Mouse (Mus musculus) A20 (cell line): ENCODE data around the gene Nxpe3.
A peak's percentile ranks its signal among the peaks of the same experiment; 100 is the strongest.
"Not testable (repeated sequence)": the region's sequence is repeated elsewhere in the genome, so short reads cannot be mapped to it uniquely, and the experiment has no call there.

ENCODE experiments used
- DNase-seq: peaks from one replicate; pipeline ENCODE4 v3.0.0-alpha.2; 2011; ENCODE audit warnings: low read depth, low spot score

The Nxpe3 gene

DNA sequence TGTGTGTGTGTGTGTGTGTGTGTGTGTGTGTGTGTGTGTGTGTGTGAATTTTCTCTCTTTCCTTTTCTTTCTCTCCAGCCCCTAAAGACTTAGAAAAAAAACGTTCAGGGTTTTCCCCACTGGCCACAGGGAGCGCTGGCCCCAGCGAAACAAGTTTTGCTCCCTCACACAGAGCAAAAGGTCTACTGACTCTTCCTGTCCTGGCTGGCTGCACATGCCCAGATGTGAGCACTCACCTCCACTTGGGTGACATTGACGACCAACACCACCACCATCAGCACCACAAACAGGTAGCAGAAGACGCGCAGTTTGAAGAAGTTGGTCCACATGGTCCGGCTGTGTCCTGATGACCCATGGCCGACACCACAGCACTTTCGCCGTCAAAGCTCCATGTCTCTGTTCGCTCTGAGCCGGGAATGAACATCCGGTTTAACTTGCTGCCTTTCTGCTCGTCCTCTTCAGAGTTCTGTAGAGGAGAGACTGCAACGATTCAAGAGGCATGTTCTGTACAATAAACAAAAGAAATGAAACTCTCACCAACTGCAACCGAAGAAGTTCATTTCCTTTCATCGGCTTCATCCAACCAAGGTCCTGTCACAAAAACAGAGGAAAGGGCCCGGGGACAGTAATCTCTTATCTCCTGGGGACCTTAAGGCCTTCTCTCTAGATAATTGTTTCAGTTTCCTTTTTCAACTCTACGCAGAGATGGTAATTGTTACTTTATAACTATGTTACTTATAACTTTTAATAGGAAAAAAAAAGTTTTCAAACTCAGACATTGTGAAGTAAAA, 4.5 kb downstream of the Nxpe3 start:
- DNase-seq, result no peak

DNA sequence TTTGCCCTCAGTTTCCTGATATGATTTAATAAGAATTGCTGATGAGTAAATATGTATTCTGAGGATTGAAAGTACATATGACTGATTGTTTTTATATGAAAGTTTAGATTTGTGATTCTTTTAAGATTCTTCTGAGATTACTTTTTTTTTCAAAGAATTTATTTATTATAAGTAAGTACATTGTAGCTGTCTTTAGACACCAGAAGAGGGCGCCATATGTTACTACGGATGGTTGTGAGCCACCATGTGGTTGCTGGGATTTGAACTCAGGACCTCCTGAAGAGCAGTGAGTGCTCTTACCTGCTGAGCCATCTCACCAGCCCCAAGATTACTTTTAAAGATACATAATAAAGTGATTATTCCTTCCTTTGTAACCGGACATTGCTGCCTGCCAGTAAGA, 5.6 kb downstream of the Nxpe3 start:
- DNase-seq, result peak; percentile 44

DNA sequence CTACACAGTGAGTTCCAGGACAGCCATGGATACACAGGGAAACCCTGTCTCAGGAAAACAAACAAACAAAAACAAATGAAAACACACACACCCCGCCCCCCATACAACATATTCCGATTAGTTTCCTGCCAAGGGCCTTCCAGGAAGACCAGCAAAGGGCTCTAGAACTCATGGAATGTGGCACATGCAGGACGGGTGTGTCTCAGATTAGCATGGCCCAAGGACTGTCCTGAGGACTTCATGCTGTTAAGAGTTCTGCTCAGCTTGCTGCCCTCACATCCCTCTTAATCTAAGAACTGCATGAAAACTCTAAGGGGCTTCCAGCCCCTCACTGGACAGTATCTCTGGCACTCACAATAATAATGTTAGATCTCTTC, 6.5 kb downstream of the Nxpe3 start:
- DNase-seq, result no peak

DNA sequence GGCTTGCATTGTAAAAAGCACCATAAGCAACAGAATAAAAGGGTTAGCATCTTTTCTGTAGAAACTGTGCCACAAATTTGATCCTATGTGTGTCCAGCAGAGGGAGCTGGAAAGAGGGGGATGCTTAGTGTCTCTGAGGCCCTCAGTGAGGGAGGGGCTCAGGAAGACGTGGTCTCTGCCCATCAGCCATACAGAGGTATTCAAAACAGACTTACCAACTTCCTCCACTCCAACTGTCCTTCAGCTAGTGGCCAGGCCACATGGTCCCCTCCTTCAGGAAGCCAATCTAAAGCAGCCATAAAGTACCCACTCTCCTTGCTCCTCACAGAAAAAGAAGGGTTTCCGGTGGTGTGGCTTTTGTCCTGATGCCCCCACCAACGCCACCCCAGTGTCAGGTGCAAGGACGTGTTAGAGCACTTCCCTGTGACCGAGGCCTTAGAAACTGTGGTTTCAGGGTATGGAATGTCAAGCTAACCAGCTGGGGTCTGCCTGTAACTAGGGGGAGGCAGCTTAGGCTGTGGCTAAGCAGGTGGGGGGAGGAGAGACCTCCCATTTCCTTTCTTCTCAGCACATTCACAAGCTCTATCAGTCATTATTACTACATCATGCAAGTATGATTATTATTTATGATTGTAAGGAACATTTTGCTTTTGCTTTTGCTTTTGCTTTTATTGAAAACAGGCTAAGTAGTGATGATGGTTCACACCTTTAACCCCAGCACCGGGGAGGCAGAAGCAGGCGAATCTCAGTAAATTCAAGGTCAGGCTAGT, 7.1 kb downstream of the Nxpe3 start:
- DNase-seq, result peak; percentile 52

DNA sequence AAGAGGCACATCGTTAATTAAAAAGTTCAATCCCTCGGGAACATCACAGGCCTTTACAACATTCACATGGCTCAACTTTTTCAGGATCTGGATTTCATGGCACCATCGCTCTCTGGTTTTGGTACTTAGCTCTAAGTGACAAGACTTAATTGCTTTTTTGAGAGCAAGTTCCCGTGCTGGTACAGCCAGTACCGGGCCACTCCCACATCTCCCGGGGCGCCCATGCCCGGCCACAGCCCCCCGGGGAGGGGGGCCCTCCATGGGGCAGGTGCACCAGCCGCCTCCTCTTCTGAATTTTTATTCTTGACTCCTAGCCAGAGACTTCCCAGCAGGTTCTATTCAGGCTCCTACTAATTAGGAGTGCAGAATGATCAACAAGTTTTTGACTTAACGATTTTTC, 10.8 kb downstream of the Nxpe3 start:
- no peak for DNase-seq

DNA sequence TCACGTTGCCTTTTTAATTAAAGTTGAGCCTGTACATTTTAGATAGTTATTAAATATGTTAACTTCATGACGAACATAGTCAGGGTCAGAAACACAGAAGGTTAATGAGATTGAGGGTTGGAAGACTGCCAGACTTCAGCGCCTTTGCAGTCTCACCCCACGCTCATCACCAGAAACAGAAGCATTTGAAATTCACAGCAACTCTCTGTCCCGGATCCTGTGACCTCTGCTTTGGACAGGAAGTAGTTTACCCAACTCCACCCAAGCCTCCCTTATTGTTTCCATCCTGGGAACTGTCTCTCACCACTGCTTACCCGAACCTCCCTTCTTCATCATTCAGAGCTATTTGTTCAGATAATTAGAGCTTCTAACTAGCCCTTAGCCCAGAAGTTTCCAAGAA, 19.1 kb downstream of the Nxpe3 start:
- DNase-seq, result no peak

DNA sequence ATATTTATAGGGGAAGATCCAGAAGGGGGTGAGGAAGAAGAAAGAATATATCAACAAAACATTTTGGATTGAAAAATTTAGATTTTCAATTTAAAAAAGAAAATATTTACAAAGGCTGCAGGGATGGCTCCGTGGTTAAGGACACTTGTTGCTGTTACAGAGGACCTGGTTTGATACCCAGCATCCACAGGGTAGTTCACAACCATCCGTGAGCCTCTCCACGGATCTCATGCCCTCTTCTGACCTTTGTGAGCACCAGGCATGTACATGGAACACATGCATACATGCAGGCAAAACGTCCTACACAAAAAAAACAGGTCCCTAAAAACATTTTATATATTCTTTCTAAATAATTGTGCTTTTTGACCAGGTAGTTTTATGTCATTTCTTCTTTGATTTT, 31.3 kb downstream of the Nxpe3 start:
- DNase-seq, result no peak

DNA sequence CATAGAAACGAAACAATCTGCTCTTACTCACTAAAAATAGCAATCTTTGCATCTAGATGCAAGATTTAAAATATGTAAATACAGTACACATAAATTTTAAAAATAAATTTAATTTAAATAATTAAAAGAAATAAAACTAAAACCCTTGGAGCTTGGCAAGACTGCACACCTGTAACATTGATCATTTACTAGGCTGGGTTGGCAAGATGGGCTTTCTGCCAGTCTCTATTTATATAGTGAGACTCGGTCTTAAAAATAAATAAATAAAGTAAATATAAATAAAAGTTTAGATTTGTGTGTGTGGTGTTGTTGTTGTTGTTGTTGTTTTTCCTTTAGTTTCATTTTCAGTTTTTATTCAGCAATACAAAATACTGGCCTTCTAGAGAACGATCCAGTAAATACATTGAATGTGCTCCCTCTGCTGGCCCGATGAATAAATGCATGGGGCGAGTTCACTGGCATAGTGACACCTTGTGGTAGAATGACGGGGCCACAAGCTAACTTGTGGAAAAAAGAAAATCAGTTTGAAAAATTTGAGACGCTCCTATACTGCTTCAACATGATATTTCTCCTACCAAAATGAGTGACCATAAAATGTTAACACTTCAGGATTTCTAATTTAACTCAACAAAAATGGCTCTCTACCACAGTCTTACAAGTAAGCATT, 31.8 kb downstream of the Nxpe3 start:
- peak; percentile 83 for DNase-seq

DNA sequence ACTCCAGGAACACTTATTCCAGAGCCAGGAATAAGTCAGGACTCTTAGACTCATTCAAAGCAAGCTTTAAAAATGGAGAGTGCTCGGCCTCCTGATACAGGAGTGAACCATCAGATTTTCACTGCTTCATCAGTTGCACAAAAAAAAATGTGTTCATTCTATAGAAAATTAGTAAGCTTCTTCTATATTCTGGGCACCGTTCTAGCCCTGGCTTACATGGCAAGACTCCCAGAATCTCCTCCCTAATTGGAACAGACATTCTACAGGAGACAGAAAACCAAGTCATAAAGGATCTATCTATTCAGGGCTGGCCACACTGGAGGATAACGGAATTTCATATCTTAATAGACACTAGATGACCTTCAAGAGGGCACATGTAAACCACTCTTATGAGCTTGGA, 34.0 kb downstream of the Nxpe3 start:
- no peak for DNase-seq

DNA sequence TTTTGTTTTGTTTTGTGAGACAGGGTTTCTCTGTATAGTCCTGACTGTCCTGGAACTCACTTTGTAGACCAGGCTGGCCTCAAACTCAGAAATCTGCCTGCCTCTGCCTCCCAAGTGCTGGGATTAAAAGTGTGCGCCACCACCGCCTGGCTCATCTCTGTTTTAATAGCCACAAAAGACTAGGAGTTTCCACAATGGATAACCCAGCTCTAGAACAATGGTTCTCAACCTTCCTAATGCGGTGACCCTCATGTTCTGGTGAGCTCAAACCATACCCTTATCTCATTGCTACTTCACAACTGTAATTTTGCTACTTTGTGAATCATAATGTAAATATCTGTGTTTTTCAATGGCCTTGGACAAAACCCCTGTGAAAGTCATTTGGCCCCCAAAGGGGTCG, 35.7 kb downstream of the Nxpe3 start:
- DNase-seq, result not testable (repeated sequence)

DNA sequence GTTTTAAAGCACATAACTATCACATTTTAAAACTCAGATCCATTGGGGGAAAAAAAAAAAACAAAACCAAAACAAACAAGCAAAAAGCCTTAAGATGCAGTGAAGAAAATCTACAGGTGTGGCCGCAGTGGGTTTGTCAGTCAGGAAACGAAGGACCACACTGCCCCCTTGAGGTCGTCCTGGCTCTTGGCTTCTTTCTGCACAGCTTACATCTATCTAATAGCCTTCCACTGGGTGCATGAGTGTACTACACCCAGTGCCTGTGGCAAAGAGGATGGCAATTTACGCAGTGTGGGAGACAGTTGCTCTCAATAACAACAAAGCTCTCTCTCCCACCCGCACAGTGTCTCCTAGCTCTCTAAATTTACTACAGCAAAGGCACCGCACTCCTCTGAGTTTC, 36.6 kb downstream of the Nxpe3 start:
- DNase-seq, result peak; percentile 79

DNA sequence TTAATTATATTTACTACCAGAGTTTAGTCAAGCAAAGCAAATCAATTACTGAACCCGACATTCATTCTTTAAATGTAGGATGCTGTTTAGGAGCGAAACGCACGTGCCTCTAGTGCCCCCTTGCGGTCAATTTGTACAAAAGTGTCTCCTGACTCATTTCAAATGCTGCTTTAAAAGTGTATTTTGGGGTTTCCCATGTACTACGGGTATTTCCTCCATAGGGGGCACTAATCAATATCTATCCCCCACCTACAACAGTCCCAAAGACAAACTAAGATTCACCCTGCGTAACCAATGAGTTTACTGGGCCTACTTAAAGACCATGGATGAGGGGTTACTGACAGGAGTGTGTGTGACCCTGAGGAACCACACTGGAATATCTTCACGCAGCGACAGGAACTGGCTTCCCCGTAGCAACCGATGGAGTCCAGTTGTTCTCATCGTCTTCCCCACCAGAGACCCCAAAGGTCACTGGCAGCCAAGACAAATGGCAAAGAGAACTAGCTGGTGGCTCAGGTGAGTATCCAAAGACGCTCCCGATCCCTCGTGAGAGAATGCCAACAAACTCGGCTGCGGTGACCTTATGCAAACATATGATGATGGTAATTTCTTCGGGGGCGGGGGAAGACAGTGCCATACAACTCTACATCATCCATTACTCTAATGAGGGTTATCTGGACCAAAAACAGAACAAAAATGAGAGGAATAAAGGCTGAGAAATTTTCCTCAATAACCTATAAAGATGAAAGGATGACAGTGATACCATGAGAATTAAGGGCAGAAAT, 42.0 kb downstream of the Nxpe3 start:
- DNase-seq, result peak; percentile 85

DNA sequence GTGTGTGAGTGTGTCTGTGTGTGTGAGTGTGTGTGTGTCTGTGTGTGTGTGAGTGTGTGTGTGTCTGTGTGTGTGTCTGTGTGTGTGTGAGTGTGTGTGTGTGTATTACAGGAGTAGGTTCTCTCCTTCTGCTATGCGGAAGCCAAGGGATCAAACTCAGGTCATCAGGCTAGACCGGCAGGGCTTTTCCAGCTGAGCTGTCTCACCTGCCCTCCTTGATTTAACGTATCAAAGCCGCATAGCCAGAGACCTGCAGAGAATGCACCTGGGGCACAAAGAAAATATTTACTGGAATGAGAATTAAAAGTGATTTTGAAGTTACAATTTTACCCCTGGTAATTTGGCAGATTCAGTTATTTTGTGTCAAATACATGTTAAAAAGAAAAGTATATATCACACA, 42.6 kb downstream of the Nxpe3 start:
- DNase-seq, result no peak

DNA sequence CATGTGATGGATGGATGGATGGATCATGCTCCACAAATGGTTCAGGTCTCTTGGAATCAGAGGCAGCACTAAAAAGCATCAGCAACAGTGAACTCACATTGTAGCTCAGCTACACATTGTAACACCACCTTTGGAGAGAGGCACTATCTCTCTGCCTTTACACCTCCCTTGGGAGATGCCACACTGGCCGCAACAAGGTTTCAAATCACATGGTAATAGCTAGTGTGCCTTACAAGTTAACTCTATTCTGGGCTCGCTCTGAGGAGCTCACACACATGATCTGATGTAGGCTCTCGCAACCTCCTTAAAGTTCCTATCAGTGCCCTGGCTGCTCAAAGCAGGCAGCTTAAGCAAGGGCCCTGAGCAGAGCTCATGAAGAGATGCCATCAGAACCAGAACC, 44.6 kb downstream of the Nxpe3 start:
- no peak for DNase-seq

DNA sequence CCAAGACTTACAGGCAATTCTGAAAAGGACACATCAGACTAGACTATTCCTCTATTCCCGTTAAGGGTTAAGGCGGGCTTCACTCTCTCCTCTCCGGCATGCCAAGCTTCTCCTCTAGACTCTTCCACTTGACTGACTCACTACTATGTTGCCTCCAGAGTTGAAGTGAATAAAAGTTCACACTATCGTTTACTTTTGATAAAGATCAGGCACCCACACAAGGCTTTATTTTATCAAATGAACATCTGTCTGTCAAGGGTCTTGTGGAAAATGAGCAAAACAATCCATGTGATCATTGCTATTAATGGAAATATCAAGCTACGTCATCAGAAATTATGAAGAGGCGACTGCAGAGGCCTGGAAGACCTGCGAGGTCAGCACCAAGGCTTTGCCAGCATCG, 47.4 kb downstream of the Nxpe3 start:
- no peak for DNase-seq

DNA sequence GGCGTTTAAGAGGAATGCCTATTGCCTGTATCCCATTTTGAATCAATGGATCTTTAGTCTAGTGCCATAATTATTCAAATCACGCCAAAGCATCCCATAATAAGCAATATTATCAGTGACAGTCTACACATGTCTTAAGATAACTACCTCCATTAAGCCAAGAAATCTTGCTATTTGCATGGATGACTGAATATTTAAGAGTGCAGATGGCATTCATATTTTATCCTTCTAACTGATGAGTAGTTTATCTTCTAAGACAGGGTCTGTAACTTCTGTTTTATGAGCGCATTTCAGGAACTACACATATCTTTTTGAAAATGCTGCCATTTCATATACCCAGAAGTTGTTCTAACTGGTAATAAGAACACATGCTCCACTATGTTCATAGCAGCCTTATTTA, 50.2 kb downstream of the Nxpe3 start:
- DNase-seq, result no peak

DNA sequence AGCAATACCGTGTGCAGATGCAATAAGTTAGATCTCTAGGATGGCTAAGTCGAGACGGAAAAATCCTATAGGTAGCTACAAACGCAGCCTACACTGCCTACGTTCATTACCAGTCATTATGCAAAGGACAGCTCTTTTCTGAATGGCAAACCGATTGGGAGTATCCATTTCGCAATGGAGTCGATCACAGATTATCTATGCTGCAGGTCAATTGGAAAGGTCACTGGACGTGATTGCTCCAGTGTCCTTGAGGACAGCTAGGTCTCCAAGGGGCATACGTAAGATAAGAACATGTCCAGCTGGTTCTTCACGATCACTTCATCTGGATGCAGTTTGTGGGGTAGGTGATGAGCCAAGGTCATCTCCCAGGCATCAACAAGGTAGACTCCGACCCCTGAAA, 51.2 kb downstream of the Nxpe3 start:
- no peak for DNase-seq

DNA sequence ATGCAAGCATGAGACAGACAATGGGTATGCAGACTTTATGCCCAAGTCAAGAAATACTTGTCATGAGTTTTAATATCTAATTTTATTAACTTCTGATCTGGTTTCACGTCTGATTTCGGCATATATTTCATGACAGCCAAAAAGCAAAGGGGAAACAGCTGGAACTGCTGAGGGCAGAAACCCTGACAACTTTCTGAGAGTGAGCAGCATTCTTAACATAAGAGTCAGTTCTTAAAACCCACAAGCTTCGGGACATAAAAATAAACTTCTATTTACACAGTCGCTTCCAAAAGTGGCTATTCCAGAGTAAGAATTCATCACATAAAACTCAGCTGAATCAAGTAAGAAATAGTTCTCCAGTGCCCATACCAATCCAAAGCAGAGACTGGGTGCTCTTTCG, 52.0 kb downstream of the Nxpe3 start:
- DNase-seq, result no peak

DNA sequence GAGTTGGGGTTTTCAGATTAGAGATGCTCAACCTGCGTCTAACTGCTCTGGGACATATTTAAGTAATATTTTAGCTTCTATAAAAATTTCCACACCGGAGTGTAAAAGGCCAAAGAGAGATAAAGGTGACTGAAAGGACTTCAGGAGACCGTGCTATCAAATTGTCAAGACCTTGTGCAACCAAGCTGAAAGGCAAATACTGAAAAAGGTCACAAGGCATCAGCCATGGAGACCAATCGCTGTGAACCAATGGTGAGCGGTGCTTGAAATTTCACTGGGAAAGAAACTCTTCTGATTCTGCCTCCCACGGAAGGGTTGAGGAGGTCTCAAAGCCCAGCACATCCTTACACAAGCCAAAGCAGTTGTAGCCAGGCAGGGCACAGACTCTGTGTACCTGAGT, 53.6 kb downstream of the Nxpe3 start:
- DNase-seq, result no peak

DNA sequence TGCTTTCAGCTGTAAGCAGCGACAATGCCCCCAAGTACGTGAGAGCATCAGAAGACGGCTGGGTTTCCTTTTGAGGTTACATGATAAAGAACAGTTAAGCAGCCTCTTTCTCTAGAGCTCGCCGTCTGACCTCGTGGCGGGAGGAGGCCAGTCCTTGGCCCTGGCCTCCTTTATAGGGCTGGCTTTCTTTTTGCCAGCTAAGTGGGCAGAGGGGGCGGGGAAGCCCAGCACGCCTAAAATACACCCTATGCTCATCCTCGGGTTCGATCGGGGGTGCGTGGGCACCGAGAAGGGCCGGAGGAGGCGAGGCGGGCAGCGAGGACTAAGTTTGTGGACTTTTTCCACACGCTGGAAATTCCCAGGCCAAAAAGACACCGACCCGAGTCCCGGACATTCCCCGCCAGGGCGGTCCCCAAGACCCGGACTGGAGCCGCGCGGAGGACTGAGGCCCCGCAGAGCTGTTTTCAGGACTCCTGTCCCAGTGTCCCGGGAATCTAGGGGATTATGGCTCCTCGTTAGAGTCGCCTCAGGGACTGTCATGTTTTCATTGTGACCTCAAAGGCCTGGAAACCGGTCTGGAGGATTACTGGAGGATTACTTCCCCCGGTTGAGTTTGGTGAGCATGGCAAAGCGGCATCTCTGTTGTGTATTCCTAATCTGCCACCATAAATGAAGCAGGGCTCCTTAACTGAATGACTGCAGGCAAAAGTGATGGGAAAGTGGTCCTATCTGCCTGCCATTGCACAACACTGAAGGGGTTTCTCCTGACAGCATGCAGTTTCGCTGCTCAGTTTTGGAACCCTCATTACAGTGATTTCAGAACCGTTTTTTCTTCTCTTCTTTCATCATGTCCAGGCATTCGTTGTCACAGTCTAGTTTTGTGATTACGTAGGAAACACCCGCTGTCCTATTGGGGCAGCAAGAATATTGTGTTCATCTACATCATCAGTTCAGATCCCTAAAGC, 56.3 kb downstream of the Nxpe3 start, which contains the start of gene Nfkbiz:
Gene Nfkbiz, minus strand, starts transcription at position 390 of the 965 bp plus-strand sequence.
- peak; percentile 86 for DNase-seq

DNA sequence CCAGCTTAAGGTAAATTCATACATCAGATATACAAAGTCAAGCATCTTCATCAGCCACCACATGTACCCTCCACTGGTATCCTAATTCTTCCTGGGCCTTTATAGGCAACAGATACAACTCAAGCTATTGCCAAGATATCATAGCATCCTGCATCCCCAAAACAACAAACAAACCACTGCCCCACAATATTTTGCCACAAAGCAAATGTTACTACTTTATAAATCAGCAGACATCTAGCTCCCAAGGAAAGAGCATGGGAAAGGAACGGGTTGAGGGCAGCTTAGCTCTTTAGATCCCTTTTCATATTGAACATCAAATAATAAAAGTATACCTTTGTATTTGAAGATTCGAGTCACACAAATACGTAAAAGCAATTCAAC, 57.0 kb downstream of the Nxpe3 start:
- no peak for DNase-seq
